Comparison of ENCODE assay signal across 27 mouse cellular contexts in genomic region chr5:110500233-110500632, GRCm38 (mm10). TPM values are rescaled to one million over a fixed set of nuclear protein-coding genes. Genes with fewer than 3 reads are reported as not detected.
DNase-seq lines count a peak whose midpoint lies in the region; ATAC-seq and TF ChIP-seq lines count a peak whose summit lies in the region.
"Had no signal": no experiment of that assay in that cellular context is flagged by ENCODE, and none has a peak within 500 bp of the region (broad histone marks: within the 10 kb centered on the region; RNA-seq: fewer than 3 reads in every experiment).

No protein-coding gene starts in this region.

- 75% methylated on average over 4 of the region's 4 CpGs for WGBS in hindbrain, embryonic 14.5 days
- WGBS in hindbrain, postnatal 0 days = 70% methylated on average over 4 of the region's 4 CpGs
- WGBS in midbrain, embryonic 11.5 days = 67% methylated on average over 4 of the region's 4 CpGs
- WGBS in midbrain, postnatal 0 days = 55% methylated on average over 4 of the region's 4 CpGs
- 60% methylated on average over 4 of the region's 4 CpGs for WGBS in midbrain, embryonic 13.5 days
- 62% methylated on average over 4 of the region's 4 CpGs for WGBS in midbrain, embryonic 14.5 days

- ATAC-seq in hindbrain, embryonic 14.5 days (ENCODE audit: low FRiP score) = no peak
- ATAC-seq in hindbrain, postnatal 0 days = no peak
- ATAC-seq in midbrain, embryonic 11.5 days (ENCODE audit: low FRiP score) = no peak
- ATAC-seq in midbrain, postnatal 0 days (ENCODE audit: low FRiP score) = no peak
- no peak; the same call in 1 of the 2 replicates for ATAC-seq in midbrain, embryonic 13.5 days
- ATAC-seq in midbrain, embryonic 14.5 days (ENCODE audit: low FRiP score, low TSS enrichment) = no peak
- ATAC-seq: CD4-positive, CD25-positive, alpha-beta regulatory T cell, adult 4 months; forebrain, embryonic 14.5 days; forebrain, embryonic 16.5 days had no signal

- no peaks in the 10 kb centered on the region for H3K36me3 ChIP-seq in hindbrain, embryonic 14.5 days (replicated peaks; ENCODE audit: control insufficient read depth, insufficient read depth)
- no peaks in the 10 kb centered on the region for H3K36me3 ChIP-seq in hindbrain, postnatal 0 days (ENCODE audit: insufficient read depth, low read length)
- H3K36me3 ChIP-seq in midbrain, embryonic 11.5 days (ENCODE audit: control insufficient read depth, insufficient read depth, low read length) = no peaks in the 10 kb centered on the region
- no peaks in the 10 kb centered on the region for H3K36me3 ChIP-seq in midbrain, postnatal 0 days (ENCODE audit: insufficient read depth, low read length)
- no peaks in the 10 kb centered on the region for H3K36me3 ChIP-seq in midbrain, embryonic 13.5 days
- no peaks in the 10 kb centered on the region for H3K36me3 ChIP-seq in midbrain, embryonic 14.5 days (ENCODE audit: control insufficient read depth, insufficient read depth, low read length)
- H3K36me3 ChIP-seq: embryonic facial prominence, embryonic 13.5 days; embryonic facial prominence, embryonic 15.5 days; forebrain, embryonic 10.5 days; forebrain, embryonic 12.5 days; G1E had no signal

- TF ChIP-seq CTCF in hindbrain, postnatal 0 days (IDR thresholded peaks at IDR 0.05; ENCODE audit: low read depth) = no peak
- TF ChIP-seq CTCF in midbrain, postnatal 0 days (IDR thresholded peaks at IDR 0.05) = no peak

- no peaks in the 10 kb centered on the region for H3K27me3 ChIP-seq in hindbrain, embryonic 14.5 days (ENCODE audit: control insufficient read depth, insufficient read depth, low read length)
- H3K27me3 ChIP-seq in hindbrain, postnatal 0 days (ENCODE audit: insufficient read depth, low read length) = no peaks in the 10 kb centered on the region
- H3K27me3 ChIP-seq in midbrain, embryonic 11.5 days (ENCODE audit: control insufficient read depth, insufficient read depth, low read length) = no peaks in the 10 kb centered on the region
- H3K27me3 ChIP-seq in midbrain, postnatal 0 days (ENCODE audit: insufficient read depth, low read length) = no peaks in the 10 kb centered on the region
- no peaks in the 10 kb centered on the region; the same call in none of the 2 replicates for H3K27me3 ChIP-seq in midbrain, embryonic 13.5 days
- H3K27me3 ChIP-seq in midbrain, embryonic 14.5 days (ENCODE audit: control insufficient read depth, insufficient read depth, low read length) = no peaks in the 10 kb centered on the region
- H3K27me3 ChIP-seq: embryonic facial prominence, embryonic 15.5 days had no signal

- no peaks in the 10 kb centered on the region for H3K9me3 ChIP-seq in hindbrain, embryonic 14.5 days (ENCODE audit: control insufficient read depth, low read length)
- H3K9me3 ChIP-seq in hindbrain, postnatal 0 days (ENCODE audit: low read length) = no peaks in the 10 kb centered on the region
- no peaks in the 10 kb centered on the region for H3K9me3 ChIP-seq in midbrain, embryonic 11.5 days (ENCODE audit: control insufficient read depth, low read length)
- no peaks in the 10 kb centered on the region for H3K9me3 ChIP-seq in midbrain, postnatal 0 days (ENCODE audit: low read length)
- no peaks in the 10 kb centered on the region; the same call in 1 of the 2 replicates for H3K9me3 ChIP-seq in midbrain, embryonic 13.5 days
- H3K9me3 ChIP-seq in midbrain, embryonic 14.5 days (ENCODE audit: control insufficient read depth, low read length) = no peaks in the 10 kb centered on the region
- H3K9me3 ChIP-seq: embryonic facial prominence, embryonic 13.5 days; embryonic facial prominence, embryonic 15.5 days; forebrain, embryonic 10.5 days; forebrain, embryonic 12.5 days; G1E had no signal

- H3K4me1 ChIP-seq in hindbrain, embryonic 14.5 days (replicated peaks; ENCODE audit: control insufficient read depth, insufficient read depth, low read length) = peaks cover 11% of the 10 kb centered on the region
- peaks cover 9% of the 10 kb centered on the region for H3K4me1 ChIP-seq in hindbrain, postnatal 0 days (ENCODE audit: insufficient read depth, low read length)
- no peaks in the 10 kb centered on the region for H3K4me1 ChIP-seq in midbrain, embryonic 11.5 days (ENCODE audit: control insufficient read depth, insufficient read depth, low read length)
- H3K4me1 ChIP-seq in midbrain, postnatal 0 days (ENCODE audit: insufficient read depth, low read length) = no peaks in the 10 kb centered on the region
- peaks cover 14% of the 10 kb centered on the region; the same call in 1 of the 2 replicates for H3K4me1 ChIP-seq in midbrain, embryonic 13.5 days (replicated peaks)
- 0 out of 2 replicates have a peak, but pooled peaks cover 5% of the 10 kb centered on the region for H3K4me1 ChIP-seq in midbrain, embryonic 14.5 days (ENCODE audit: control insufficient read depth, insufficient read depth, low read length)
- H3K4me1 ChIP-seq: embryonic facial prominence, embryonic 15.5 days; forebrain, embryonic 12.5 days had no signal

- DNase-seq in hindbrain, embryonic 14.5 days (ENCODE audit: low spot score) = no peak
- DNase-seq in hindbrain, postnatal 0 days (ENCODE audit: low spot score) = no peak
- DNase-seq in midbrain, embryonic 11.5 days (ENCODE audit: low spot score, missing footprints) = peak; percentile 82
- DNase-seq in midbrain, postnatal 0 days (ENCODE audit: low spot score) = no peak
- DNase-seq in midbrain, embryonic 14.5 days = no peak
- DNase-seq in NIH3T3 (ENCODE audit: low read depth) = peak; percentile 61
- no peak for DNase-seq in embryo, embryonic 11 days
- DNase-seq: adrenal gland, adult 8-10 months; adrenal gland, postnatal 14 days; adrenal gland, postnatal 36 days; B cell, adult 2 months; cerebellum, adult 11-12 months; cerebellum, adult 2 months; cerebellum, adult 9-10 months; cerebellum, postnatal 10 days; cerebellum, postnatal 25 days had no signal

- H3K9ac ChIP-seq in hindbrain, embryonic 14.5 days = 0 out of 2 replicates have a peak overlapping the region, but pooled peaks have one; percentile 11
- H3K9ac ChIP-seq in hindbrain, postnatal 0 days (replicated peaks; ENCODE audit: low read length) = no peak overlapping the region
- H3K9ac ChIP-seq in midbrain, embryonic 11.5 days (ENCODE audit: low read length) = no peak overlapping the region
- H3K9ac ChIP-seq in midbrain, postnatal 0 days (replicated peaks; ENCODE audit: low read length, poor library complexity, severe bottlenecking) = no peak overlapping the region
- no peak overlapping the region for H3K9ac ChIP-seq in midbrain, embryonic 13.5 days (replicated peaks)
- no peak overlapping the region for H3K9ac ChIP-seq in midbrain, embryonic 14.5 days (replicated peaks; ENCODE audit: low read length)
- H3K9ac ChIP-seq: embryonic facial prominence, embryonic 13.5 days; embryonic facial prominence, embryonic 15.5 days; forebrain, embryonic 12.5 days had no signal

- H3K27ac ChIP-seq in hindbrain, embryonic 14.5 days = no peak overlapping the region
- H3K27ac ChIP-seq in hindbrain, postnatal 0 days = no peak overlapping the region
- H3K27ac ChIP-seq in midbrain, embryonic 11.5 days (ENCODE audit: low read depth, low read length) = no peak overlapping the region
- H3K27ac ChIP-seq in midbrain, postnatal 0 days (ENCODE audit: low read depth, low read length) = no peak overlapping the region
- H3K27ac ChIP-seq in midbrain, embryonic 13.5 days = peak overlapping the region; percentile 42; the same call in 1 of the 2 replicates
- no peak overlapping the region for H3K27ac ChIP-seq in midbrain, embryonic 14.5 days (replicated peaks; ENCODE audit: low read depth, low read length)
- H3K27ac ChIP-seq: embryonic facial prominence, embryonic 13.5 days; embryonic facial prominence, embryonic 15.5 days; forebrain, embryonic 10.5 days; forebrain, embryonic 12.5 days had no signal

- H3K4me3 ChIP-seq in hindbrain, embryonic 14.5 days (replicated peaks; ENCODE audit: low read length) = no peak overlapping the region
- H3K4me3 ChIP-seq in hindbrain, postnatal 0 days (ENCODE audit: low read length) = no peak overlapping the region
- H3K4me3 ChIP-seq in midbrain, embryonic 11.5 days (ENCODE audit: low read depth, low read length) = no peak overlapping the region
- no peak overlapping the region for H3K4me3 ChIP-seq in midbrain, postnatal 0 days (ENCODE audit: low read depth, low read length)
- H3K4me3 ChIP-seq in midbrain, embryonic 13.5 days (replicated peaks) = no peak overlapping the region
- no peak overlapping the region for H3K4me3 ChIP-seq in midbrain, embryonic 14.5 days (replicated peaks; ENCODE audit: low read depth, low read length)
- H3K4me3 ChIP-seq: embryonic facial prominence, embryonic 13.5 days; embryonic facial prominence, embryonic 15.5 days; erythroblast, embryonic 14.5 days; forebrain, embryonic 10.5 days; forebrain, embryonic 12.5 days had no signal

- no peak overlapping the region for H3K4me2 ChIP-seq in hindbrain, embryonic 14.5 days (replicated peaks)
- H3K4me2 ChIP-seq in hindbrain, postnatal 0 days (ENCODE audit: low read depth, low read length) = no peak overlapping the region
- H3K4me2 ChIP-seq in midbrain, embryonic 11.5 days = no peak overlapping the region
- no peak overlapping the region for H3K4me2 ChIP-seq in midbrain, postnatal 0 days (ENCODE audit: low read depth, low read length, poor library complexity, severe bottlenecking)
- H3K4me2 ChIP-seq in midbrain, embryonic 13.5 days (replicated peaks) = no peak overlapping the region
- no peak overlapping the region for H3K4me2 ChIP-seq in midbrain, embryonic 14.5 days (ENCODE audit: low read length)
- H3K4me2 ChIP-seq: embryonic facial prominence, embryonic 13.5 days; embryonic facial prominence, embryonic 15.5 days; forebrain, embryonic 12.5 days had no signal

RNA-seq across cellular contexts. Expression of gene Galnt9, which starts 43.9 kb away (rescaled TPM):
- 23.9 and 26.9 TPM in 2 replicates for polyA plus RNA-seq in hindbrain, embryonic 14.5 days (2014; fragmentation: Nextera tagmentation; extraction: Ambion mirVana)
- total RNA-seq in hindbrain, postnatal 0 days (2014; rRNA removed) = 26.7 and 27.8 TPM in 2 replicates
- 16.4 and 19.8 TPM in 2 replicates for polyA plus RNA-seq in hindbrain, postnatal 0 days (2015; fragmentation: Nextera tagmentation; extraction: Ambion mirVana)
- polyA plus RNA-seq in midbrain, embryonic 11.5 days (2014; fragmentation: Nextera tagmentation; extraction: Ambion mirVana) = 5.0 and 5.8 TPM in 2 replicates
- 29.7 and 34.0 TPM in 2 replicates for total RNA-seq in midbrain, postnatal 0 days (2014; rRNA removed)
- 21.4 and 23.1 TPM in 2 replicates for polyA plus RNA-seq in midbrain, postnatal 0 days (2015; fragmentation: Nextera tagmentation; extraction: Ambion mirVana)
- polyA plus RNA-seq in midbrain, embryonic 13.5 days (2015; fragmentation: Nextera tagmentation; extraction: Ambion mirVana) = 13.7 and 14.1 TPM in 2 replicates
- polyA plus RNA-seq in midbrain, embryonic 14.5 days (2014; fragmentation: Nextera tagmentation; extraction: Ambion mirVana) = 19.4 and 23.7 TPM in 2 replicates
- total RNA-seq: adrenal gland, postnatal 14 days; CH12.LX had no signal
- polyA plus RNA-seq: G1E had no signal

RNA-seq across cellular contexts. Expression of gene Fbrsl1, which starts 51.9 kb away (rescaled TPM):
- 23.8 and 24.8 TPM in 2 replicates for polyA plus RNA-seq in hindbrain, embryonic 14.5 days (2014; fragmentation: Nextera tagmentation; extraction: Ambion mirVana)
- total RNA-seq in hindbrain, postnatal 0 days (2014; rRNA removed) = 38.0 and 41.1 TPM in 2 replicates
- polyA plus RNA-seq in hindbrain, postnatal 0 days (2015; fragmentation: Nextera tagmentation; extraction: Ambion mirVana) = 15.4 and 18.8 TPM in 2 replicates
- 11.3 and 14.9 TPM in 2 replicates for polyA plus RNA-seq in midbrain, embryonic 11.5 days (2014; fragmentation: Nextera tagmentation; extraction: Ambion mirVana)
- total RNA-seq in midbrain, postnatal 0 days (2014; rRNA removed) = 32.8 and 36.2 TPM in 2 replicates
- polyA plus RNA-seq in midbrain, postnatal 0 days (2015; fragmentation: Nextera tagmentation; extraction: Ambion mirVana) = 14.7 and 20.3 TPM in 2 replicates
- 16.1 and 20.6 TPM in 2 replicates for polyA plus RNA-seq in midbrain, embryonic 13.5 days (2015; fragmentation: Nextera tagmentation; extraction: Ambion mirVana)
- polyA plus RNA-seq in midbrain, embryonic 14.5 days (2014; fragmentation: Nextera tagmentation; extraction: Ambion mirVana) = 20.7 and 22.0 TPM in 2 replicates

Comparison
In these comparisons a context has a peak if more than half of its experiments do, and no peak if none do; other contexts are left out.
1. DNase-seq: peak in midbrain, embryonic 11.5 days (single experiment) and NIH3T3 (single experiment); none in hindbrain, embryonic 14.5 days (single experiment), hindbrain, postnatal 0 days (single experiment), midbrain, postnatal 0 days (single experiment), midbrain, embryonic 14.5 days (single experiment) and embryo, embryonic 11 days (single experiment).